Mouse (Mus musculus) bone marrow macrophage, adult 2 months (primary cell): ENCODE measurements around the gene Clba1.

ENCODE experiments used
- CTCF ChIP-seq: IDR thresholded peaks from 2 replicates; pipeline ENCODE4 v1.5.1; 2012; ENCODE audit warnings: low read depth, mild to moderate bottlenecking, low read length, moderate library complexity
- POLR2A ChIP-seq: IDR thresholded peaks from 2 replicates; pipeline ENCODE4 v1.6.1; 2012; ENCODE audit warnings: mild to moderate bottlenecking, low read depth, low read length, borderline replicate concordance

GRCm38 (mm10) chr12:112849235-112850022, 40.7 kb downstream of the Clba1 start:
- TF ChIP-seq CTCF (no peak), POLR2A (no peak)
